Mouse (Mus musculus) erythroid progenitor cell, adult 5-6 weeks (primary cell): ENCODE data around the gene Ablim2. TPM values are rescaled to one million over a fixed set of nuclear protein-coding genes. Genes with fewer than 3 reads are reported as not detected.

Experiments used
- ATAC-seq: replicated peaks from 2 replicates; pipeline ENCODE4 v1.8.0; 2016; ENCODE audit warnings: moderate number of reproducible peaks, mild to moderate bottlenecking, moderate TSS enrichment, inconsistent platforms; ENCODE audit not compliant: poor library complexity, low FRiP score, severe bottlenecking
- total RNA-seq, 2 experiments: library from RNA; stranded (forward) in 1 of 2; stranded (reverse) in 1 of 2; fragments of 150-400 nt in 1 of 2; fragments of 186-747, 209-891 nt in 1 of 2; gene quantifications; 2 replicates each; pipeline versions ENCODE4 v1.2.3 to v1.2.4; 2015 to 2017; ENCODE audit warnings: low replicate concordance in 2 of 2

Gene Ablim2
- total RNA-seq (2015; ENCODE audit: low replicate concordance) (not detected in 2 replicates), total RNA-seq (2017; ENCODE audit: low replicate concordance) (not detected in 2 replicates)

DNA sequence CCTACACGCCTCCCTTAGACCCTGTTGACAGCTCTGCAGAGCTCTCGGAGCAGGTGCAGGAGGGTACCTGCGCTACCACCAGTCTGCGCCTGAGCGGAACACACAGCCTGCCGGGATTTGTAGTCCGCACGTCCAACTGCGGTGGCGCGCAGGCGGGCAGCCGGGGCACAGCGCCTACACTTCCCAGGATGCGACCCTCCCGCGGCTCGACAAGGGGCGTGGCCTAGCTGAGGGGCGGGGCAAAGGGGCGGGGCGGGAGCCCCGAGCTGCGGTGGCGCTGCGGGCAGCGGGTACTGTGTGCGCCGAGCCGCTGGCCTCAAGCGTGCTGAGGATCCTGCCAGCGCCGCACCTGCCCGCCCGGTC lies at the start of gene Ablim2:
Gene Ablim2, plus strand, starts transcription at position 242 of the 363 bp plus-strand sequence.
- no peak for ATAC-seq

DNA sequence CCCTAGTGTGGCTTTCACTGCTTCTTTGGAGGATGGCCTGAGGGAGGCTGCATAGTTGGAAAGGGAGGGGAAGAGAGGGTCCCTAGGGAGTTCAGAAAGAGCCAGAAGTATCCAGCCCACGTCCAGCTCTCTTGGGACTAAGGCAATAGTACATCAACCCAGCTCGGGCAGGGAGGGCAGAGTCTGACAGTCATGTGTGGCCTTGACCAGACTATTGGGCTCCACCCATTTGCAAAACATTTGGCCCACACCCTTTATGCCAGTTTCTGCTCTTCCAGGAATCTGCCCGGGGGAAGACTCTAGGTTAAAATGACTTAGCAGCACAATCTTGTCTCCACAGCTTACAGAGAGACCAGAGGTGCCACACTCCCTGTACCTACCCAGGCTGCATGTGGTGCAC lies 47.2 kb upstream of the Ablim2 start:
- no peak for ATAC-seq

DNA sequence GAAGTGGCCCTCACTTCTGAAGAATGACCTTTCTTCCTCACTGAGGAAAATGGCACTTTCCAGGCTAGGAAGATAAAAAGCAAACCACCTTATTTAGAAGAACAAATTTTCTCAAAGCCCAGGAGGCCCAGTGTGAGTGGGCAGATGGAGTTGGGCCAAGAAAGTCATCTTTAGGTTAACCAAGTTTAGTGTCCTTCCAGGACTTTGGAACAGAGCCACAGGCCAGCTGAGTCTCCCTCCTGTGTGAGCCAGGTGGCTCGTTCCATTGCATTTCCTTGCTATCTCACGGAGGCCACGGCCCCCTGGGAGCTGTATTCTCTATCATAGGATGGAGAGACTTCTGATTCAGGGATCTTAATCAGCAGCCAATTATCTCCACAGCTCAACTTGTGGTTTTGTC lies 46.7 kb upstream of the Ablim2 start:
- no peak for ATAC-seq

DNA sequence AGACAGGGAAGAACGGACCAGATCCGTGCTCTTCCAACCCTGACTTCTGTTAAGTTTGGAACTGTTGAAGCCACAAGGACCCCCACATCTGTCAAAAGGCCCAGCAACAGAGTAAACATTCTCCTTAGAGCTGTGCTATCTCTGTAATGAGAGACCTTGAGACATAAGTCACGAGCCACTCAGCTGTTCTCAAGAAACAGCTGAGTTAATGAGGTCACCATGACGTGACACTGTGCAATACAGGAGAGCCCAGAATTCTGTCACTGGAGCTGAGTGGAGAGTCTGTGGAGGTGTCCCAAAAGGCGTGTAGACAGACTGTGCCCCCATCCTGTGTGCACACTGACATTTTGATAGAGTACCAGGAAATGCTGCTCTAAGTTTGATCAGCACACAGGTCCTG lies 45.2 kb upstream of the Ablim2 start:
- ATAC-seq, result no peak

DNA sequence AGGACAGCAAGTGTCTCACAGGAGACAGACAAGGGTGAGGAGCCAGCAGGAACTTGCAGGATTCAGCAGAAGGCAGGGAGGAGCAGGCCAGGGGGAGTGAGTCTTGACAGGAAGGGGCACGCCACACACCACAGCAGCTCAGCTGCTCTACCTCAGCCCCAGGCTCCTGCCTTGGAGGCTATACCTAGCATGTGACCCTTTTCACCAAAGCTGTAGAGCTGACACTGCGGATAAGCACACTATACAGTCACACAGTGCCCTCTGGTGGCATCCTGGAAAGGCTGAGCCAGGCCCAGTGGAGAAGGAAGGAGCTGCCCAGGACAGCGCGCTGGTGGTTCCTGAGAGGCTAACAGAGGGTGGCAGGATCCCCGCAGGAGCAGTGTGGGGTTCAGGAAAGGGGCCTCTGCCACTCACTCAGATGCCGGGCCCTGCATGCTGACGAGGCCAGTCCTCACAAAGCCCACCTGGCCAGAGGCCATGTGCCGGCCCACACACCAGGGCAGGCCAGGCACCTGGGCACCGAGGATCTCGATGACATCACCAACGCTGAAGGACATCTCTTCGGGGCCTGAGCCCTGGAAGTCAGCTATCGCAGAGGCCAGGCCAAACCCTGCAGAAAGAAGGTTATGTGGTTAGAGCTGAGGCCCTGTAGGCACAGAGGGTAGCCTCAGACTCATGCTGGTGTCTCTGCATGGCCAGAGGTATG lies 43.9 kb upstream of the Ablim2 start:
- ATAC-seq, result no peak

DNA sequence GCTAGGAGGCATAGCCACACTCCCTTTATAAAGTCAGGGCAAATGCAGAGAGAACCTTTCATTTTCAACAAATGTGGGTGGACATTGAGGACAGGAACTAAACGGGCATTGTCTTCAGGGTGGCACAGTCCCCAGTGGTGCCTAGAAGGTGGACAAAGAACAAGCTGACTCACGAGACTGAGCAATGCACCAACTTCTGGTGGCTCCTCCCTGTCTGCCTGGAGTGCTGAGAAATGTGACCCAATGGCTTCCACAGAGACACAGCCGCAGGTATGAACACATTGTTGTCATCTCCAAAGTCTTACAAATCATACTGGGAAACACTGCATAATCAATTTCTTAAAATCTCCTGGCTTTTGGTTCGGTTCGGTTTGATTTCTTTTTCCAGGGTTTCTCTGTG lies 40.2 kb upstream of the Ablim2 start:
- ATAC-seq, result no peak

DNA sequence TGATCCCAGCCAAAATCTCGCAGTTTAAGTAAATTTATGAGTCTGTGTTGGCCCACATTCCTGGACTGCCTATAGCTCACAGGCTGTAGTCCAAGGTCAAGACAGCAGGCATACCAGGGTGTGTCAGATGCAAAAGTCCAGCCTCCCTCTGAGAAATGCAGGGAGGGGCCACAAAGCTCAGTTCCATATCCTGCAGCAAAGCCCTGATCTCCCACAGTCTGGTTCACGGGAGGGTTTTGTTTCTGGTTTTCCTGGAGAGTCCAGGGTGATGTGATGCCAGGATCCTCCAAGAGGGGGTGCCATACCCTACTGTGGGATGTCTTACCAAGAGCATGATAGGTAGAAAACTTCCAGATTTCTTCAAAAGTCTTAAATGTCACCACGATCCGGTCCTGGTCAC lies 39.7 kb upstream of the Ablim2 start:
- no peak for ATAC-seq

DNA sequence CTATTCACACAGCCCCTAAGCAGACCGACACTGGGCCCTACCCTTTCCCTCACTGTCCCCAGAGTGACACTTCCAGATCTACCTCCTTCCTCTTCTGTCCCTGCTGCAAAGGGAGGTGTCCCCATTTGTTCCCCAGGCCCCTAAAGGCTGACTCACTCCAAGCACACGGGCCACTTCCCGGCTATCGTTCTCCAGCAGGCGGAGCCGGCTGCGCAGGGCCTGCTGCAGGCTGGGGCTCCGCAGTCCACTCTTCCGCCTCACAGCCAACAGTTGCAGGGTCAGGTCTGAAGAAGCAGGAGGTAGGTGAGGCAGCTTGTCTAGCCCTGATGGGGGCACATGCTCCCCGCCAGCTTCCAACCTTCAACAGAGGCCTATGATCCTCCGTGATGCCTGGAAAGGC lies 38.9 kb upstream of the Ablim2 start:
- ATAC-seq, result no peak

DNA sequence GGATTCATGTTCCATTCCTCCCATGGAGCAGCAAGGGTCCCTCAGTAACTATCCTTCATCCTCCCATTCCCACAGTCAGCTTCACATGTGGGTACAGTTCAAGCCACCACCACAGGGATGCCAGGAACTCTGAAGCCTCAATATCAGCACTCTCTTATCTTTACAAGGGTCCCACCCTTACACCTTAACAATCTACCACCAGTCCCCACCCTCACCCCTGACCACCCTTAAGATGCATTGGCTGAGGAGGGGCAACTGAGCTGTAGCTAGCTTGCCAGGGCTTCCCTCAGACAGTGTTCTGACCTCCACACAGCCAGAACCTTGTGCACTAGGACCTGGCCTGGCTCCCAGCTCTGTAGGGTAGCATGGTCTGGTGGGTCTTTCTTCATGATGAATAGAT lies 38.3 kb upstream of the Ablim2 start:
- ATAC-seq, result no peak

DNA sequence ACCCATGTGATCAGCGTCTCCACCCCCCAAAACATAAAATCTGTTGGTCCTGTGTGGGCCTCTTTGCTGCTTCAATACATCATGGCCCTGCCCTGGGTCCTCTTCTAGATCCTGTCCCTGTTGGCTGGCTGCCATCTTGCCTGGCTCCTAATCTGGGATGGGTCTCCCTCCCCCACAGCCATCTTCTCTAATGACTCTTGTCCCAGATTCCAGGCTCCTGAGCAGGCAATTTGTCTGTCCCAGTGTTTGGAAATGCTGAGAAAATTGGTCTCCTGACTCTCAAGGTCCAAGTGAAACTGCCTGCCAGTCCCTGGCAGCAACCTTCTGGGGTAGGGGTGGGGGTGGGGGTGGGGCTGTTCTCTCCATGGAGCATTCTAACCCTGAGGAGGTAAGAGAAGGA lies 37.8 kb upstream of the Ablim2 start:
- ATAC-seq, result no peak

DNA sequence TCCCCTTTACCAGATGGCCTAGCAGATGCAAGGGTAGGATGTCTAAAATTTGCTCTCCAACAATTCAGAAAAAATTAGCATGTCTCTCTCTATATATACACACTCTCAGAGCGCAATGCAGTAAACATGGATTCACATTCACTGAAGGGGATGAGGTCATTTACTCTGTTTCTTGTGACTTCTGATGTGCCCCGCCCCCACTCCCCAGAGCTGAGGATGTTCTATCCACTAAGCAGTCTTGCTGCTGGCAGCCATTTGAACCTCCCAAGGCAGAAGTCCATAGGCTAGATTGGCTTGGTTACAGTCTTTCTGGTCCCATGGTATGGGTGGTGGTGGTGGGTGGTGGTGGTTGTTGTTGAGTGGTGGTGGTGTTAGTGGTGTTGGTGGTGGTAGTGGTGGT lies 35.7 kb upstream of the Ablim2 start:
- ATAC-seq, result no peak

DNA sequence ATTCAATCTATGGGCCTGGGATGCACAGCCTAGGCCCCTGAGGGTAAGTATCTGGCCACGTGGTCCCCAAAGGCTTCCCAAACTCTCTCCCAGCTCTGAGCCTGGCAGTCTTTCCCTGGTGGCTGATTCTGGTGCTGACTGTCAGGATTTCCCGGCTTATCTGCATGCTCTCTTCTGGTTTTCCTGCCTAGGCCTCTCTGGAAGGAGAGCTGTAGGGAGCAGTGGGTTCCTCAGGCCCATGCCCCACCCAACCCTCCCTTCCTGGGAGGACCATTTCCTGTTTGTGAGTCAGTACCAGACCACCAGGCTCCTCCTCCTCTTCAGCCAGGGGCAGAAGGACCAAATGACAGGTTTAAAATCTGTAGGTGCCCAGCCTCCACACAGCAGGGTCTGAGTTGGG lies 35.0 kb upstream of the Ablim2 start:
- ATAC-seq, result no peak

DNA sequence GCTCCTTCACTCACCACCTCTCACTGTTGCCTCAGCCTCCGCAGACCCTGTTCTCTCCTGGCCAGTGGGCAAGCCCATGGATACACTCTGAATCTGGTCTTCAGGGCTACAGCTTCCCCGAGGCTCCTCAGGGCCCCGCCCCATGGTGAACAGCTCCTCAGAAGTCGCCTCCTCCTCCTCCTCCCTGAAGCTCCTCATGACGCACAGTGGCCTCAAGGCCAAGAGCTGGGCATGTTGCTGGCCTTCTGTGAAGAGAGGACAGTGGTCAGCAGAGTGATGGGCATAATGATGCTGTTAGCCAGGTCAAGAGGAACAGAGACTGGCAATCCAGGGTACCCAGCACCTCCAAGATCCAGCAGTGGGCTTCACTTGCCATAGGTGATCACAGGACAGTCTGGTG lies 33.8 kb upstream of the Ablim2 start:
- ATAC-seq, result no peak

DNA sequence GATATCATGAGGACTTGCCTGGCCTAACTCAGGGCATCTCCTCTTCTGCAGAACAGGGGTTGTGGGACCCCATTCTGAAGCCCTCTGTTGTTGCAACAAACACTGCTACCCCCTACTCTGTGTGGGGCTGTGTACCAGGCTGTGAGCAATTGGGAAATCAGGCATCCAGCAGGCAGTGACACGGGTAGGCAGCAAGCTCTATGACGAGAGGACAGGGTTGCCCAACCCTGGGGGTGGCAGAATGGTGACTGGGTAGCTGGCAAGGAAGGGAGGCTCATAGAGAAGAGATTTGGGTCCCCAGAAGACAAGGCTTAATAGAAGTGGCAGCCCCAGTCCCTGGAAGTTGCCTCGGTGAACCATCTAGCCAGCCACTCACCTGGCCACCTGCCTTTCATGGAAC lies 31.8 kb upstream of the Ablim2 start:
- no peak for ATAC-seq

DNA sequence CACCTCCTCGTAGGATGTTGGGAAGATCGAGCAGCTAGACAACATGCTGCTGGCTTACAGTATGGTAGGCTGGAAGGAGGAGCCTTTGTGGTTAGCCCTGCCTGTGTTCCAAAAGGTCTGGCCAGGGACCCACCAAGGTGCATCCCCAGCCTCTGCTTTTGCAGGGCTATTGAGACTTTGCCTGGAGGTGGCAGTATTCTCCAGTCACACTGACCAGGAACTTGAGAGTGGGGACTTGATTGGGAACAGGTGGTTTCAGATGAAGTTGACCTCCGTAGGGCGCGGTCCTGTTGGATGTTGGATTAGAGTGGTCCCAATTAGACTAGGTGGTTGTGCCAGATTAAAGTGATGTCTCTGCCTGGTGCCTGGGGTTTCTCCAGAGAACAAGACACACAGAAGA lies 30.2 kb upstream of the Ablim2 start:
- ATAC-seq, result no peak

DNA sequence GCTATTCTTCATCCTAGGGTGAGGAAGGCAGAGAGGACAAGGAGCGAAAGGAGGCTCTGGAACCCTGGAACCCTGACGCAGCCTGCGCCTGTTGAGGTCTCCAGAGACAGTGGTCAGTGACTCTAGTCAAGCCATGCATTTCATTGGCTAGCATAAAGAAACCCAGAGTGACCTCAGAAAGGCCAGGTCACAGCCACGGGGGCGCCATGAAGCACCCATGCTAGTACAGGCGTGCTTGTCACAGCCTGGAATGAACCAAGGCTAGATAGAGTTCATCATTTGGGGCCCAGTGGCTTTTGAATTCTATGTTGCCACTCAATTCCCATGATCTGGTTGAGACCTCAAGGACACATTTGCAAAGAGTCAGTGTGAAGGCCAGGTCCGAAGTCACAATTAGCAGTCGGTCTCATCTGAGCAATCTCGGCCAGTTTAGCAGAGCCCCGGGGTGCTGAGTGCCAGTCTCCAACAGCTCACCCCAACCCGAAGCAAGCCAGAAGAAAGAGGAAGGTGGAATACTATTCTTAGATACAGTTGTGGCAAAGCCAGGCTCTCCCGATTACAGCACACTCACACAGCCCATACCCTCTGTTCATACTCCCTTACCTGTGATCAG lies 29.2 kb upstream of the Ablim2 start:
- no peak for ATAC-seq

DNA sequence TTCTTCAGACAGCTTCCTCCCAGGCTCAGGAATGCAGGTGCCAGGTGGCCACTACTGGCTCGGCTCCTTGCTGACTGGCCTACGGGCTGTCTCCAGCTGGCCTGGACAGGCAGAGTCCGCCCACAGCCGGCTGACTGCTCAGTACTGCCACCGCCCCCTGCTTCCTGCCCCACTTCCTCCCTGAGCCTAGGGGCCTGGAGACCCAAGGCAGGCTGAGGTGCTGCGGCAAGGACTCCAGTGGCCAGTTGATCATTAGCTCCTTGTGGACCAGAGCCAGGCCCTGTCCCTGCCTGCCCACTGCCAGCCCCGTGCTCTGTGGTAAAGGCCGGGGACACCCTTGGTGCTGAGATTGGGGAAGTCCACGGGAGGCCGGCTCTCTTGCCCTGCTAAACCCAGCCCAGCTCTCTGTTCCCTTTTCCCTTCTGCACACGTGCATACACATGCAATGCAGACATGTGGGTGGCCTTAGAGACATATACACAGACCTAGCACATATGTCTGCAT lies 28.7 kb upstream of the Ablim2 start:
- ATAC-seq, result no peak

DNA sequence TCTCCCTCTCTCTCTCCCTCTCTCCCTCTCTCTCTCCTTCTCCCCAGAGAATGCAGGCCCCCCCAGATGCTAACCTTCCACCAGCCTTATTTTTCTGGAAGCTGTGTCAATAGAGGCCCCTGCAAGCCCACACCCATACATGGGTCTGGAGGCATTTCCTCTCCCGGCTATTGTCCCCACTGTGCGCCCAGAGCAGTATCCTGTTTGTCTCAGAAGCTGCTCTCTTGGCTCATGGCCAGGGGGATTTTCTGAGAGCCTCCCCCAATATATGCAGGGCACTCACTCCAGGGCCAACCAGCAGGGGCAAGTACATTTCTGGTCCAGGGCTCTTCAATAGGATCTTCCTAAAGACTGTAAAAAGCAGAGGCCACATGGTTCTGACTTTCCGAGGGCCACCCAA lies 27.8 kb upstream of the Ablim2 start:
- ATAC-seq, result no peak

DNA sequence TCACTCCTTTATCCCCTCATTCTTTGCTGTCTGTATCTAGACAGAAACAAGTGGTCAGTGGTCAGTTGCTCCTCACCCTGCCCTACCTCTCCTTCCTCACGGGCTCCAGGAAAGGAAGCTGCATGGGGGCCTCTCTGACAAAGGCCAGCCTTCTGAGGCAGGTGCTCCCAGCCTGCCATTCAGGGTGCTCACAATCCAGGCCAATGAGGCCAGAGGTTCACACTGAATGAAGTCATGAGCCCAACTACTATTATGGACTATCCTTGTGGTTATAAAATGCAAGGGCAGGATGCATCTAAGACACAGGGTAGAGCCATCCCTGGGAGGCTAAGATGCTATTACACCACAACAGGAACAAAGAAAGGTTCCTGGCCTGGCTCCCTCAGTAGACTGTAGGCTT lies 27.1 kb upstream of the Ablim2 start:
- ATAC-seq, result no peak

DNA sequence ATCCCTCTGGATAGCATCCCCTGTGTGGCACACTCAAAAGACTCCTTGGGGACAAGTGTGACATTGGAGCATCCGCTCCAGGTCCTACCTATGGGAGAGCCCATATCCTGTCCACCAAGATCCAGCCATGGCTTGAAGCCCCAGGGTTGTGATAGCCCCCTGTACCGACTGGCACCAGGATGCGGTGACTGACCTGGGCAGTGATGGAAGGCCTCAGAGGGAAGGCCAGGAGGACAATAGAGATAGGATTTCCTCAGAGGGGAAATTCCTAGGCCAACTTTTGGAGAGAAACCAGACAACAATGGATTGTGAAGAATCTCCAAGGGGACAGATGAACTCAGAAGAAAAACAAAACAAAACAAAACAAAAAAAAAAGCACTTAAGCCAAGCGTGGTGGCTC lies 26.7 kb upstream of the Ablim2 start:
- no peak for ATAC-seq

DNA sequence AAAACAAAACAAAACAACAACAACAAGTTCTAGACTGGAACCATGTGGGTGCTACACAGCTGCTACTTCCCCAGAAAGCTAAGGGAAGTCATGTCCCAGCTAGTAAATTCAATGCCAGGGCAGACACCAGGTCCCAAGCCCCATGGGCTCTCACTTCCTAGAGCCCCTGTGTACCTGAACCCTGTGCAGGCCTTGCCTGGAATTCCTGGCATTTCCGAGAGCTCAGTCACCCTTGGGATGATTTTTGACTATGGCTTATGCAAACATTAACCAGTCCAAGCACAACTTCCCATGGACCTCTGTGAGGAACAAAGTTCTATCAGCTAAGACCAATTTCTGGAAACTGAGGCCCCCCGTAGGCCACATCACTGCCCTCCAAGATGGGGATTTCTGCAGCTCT lies 24.2 kb upstream of the Ablim2 start:
- no peak for ATAC-seq
